Mouse (Mus musculus) heart, adult 2 months (tissue): ENCODE measurements around the gene Fam228a. TPM values are rescaled to one million over a fixed set of nuclear protein-coding genes. Genes with fewer than 3 reads are reported as not detected.
"Not testable (repeated sequence)": the region's sequence is repeated elsewhere in the genome, so short reads cannot be mapped to it uniquely, and the experiment has no call there.

Source experiments
- DNase-seq, 2 experiments: peaks; one replicate each; pipeline ENCODE4 v3.0.0; 2021
- H3K27ac ChIP-seq: fragments of 200-600 bp; 2 replicates; pipeline ENCODE4 v1.8.1; 2022
- H3K27me3 ChIP-seq: fragments of 200-500 bp; 2 replicates; pipeline ENCODE4 v1.6.1; 2012; ENCODE audit warnings: mild to moderate bottlenecking, low read length, inconsistent platforms, mixed read lengths; ENCODE audit not compliant: control insufficient read depth, insufficient read depth
- H3K36me3 ChIP-seq: fragments of 200-500 bp; 2 replicates; pipeline ENCODE4 v1.6.1; 2012; ENCODE audit warnings: low read length, inconsistent platforms; ENCODE audit not compliant: control insufficient read depth, insufficient read depth
- H3K4me1 ChIP-seq: fragments of 200-500 bp; 2 replicates; pipeline ENCODE4 v1.6.1; 2011; ENCODE audit warnings: low read length; ENCODE audit not compliant: control insufficient read depth, insufficient read depth
- H3K4me3 ChIP-seq: fragments of 200-600 bp; 2 replicates; pipeline ENCODE4 v1.8.1; 2022
- H3K79me2 ChIP-seq: fragments of 200-500 bp; replicated peaks from 2 replicates; pipeline ENCODE4 v1.6.1; 2012; ENCODE audit warnings: mild to moderate bottlenecking, inconsistent platforms, low read length, moderate library complexity, mixed read lengths; ENCODE audit not compliant: control insufficient read depth, insufficient read depth
- H3K9ac ChIP-seq: fragments of 200-500 bp; 2 replicates; pipeline ENCODE4 v1.6.1; 2012; ENCODE audit warnings: low read depth, mild to moderate bottlenecking, control low read depth, inconsistent platforms, low read length, mixed read lengths
- CTCF ChIP-seq: fragments of 200-600 bp; IDR thresholded peaks from 2 replicates; pipeline ENCODE4 v1.8.1; 2022; ENCODE audit warnings: antibody characterized with exemption, mild to moderate bottlenecking, moderate library complexity
- EP300 ChIP-seq: fragments of 200-500 bp; IDR thresholded peaks from 2 replicates; pipeline ENCODE4 v1.6.1; 2011; ENCODE audit warnings: low read depth, low read length, control low read depth; ENCODE audit not compliant: insufficient read depth
- POLR2A ChIP-seq: fragments of 200-500 bp; IDR thresholded peaks from 2 replicates; pipeline ENCODE4 v1.6.1; 2011; ENCODE audit warnings: mild to moderate bottlenecking, low read depth, low read length, control low read depth; ENCODE audit not compliant: insufficient read depth
- WGBS: fragments of 180-500 bp; shearing (Covaris S2); methylation state at CpG from one replicate; pipeline ENCODE4 v1.1.7; 2018; 5-methylcytosine and 5-hydroxymethylcytosine counted together
- intact Hi-C: fragments of 180-260 bp; cut with DNase I; formaldehyde crosslinking; loops from one replicate; pipeline ENCODE4 v1.15.1; 2025
- long read RNA-seq: library from polyadenylated mRNA; stranded (forward); transcript quantifications from one replicate; pipeline ENCODE4 v2.0.0, GENCODE M21; 2021
- polyA plus RNA-seq: library from polyadenylated mRNA; depleted of rRNA; stranded (reverse); fragments of >200 nt; gene quantifications from 2 replicates; pipeline ENCODE4 v1.2.3, GENCODE M21; 2012; rRNA removed
- total RNA-seq, 2 experiments: library from RNA; stranded (reverse); gene quantifications; 2 replicates each; pipeline ENCODE4 v1.2.3; 2021

Fam228a gene
- total RNA-seq, result not detected
- polyA plus RNA-seq, result 0.06 and 0.18 TPM in 2 replicates
- long read RNA-seq, result 0 reads

GRCm38 (mm10) chr12:4738031-4738576 lies at the start of gene Fam228a:
Fam228a (minus strand) TSS chr12:4738430.
- Histone ChIP-seq H3K79me2 (no peaks in the 10 kb centered on the region), H3K27ac (no peak within 1 kb of the TSS), H3K4me3 (no peak within 1 kb of the TSS), H3K9ac (no peak within 1 kb of the TSS), H3K4me1 (no peaks in the 10 kb centered on the region), H3K36me3 (no peaks in the 10 kb centered on the region), H3K27me3 (no peaks in the 10 kb centered on the region)
- TF ChIP-seq CTCF (no peak), EP300 (no peak), POLR2A (no peak)
- intact Hi-C loops, result no loop called here
- no peak for DNase-seq
- 90% methylated on average over 18 of the region's 18 CpGs for WGBS

- H3K4me3 ChIP-seq, result no peak overlapping the region
- no peaks in the 10 kb centered on the region for H3K79me2 ChIP-seq
- no peak overlapping the region for H3K27ac ChIP-seq
- no peak overlapping the region for H3K9ac ChIP-seq
- 58% methylated on average over 2 of the region's 2 CpGs for WGBS
- TF ChIP-seq EP300 (no peak), CTCF (no peak), POLR2A (no peak)
- H3K27me3 ChIP-seq, result no peaks in the 10 kb centered on the region
- no peak for DNase-seq
- intact Hi-C loops, result no loop called here
- no peaks in the 10 kb centered on the region for H3K4me1 ChIP-seq
- no peaks in the 10 kb centered on the region for H3K36me3 ChIP-seq
Observed at GRCm38 (mm10) chr12:4784466-4784865, 46.2 kb upstream of the Fam228a start.

GRCm38 (mm10) chr12:4783598-4783997 lies 45.4 kb upstream of the Fam228a start:
- 63% methylated on average over 5 of the region's 5 CpGs for WGBS
- intact Hi-C loops, result no loop called here
- H3K9ac ChIP-seq, result no peak overlapping the region

GRCm38 (mm10) chr12:4781725-4782404 lies 43.6 kb upstream of the Fam228a start:
- H3K27me3 ChIP-seq, H3K79me2 ChIP-seq, H3K27ac ChIP-seq, H3K4me3 ChIP-seq, intact Hi-C loops, H3K36me3 ChIP-seq, H3K4me1 ChIP-seq, H3K9ac ChIP-seq: not testable (repeated sequence)
- DNase-seq, result peak in 1 of 2 experiments; percentile 17
- 60% methylated on average over 9 of the region's 9 CpGs for WGBS

More at GRCm38 (mm10) chr12:4783598-4783997, 45.4 kb upstream of the Fam228a start:
- TF ChIP-seq POLR2A, result no peak
- no peak for TF ChIP-seq EP300
- no peak for TF ChIP-seq CTCF
- no peak overlapping the region for H3K27ac ChIP-seq
- no peak overlapping the region for H3K4me3 ChIP-seq
- DNase-seq, result no peak
- H3K79me2 ChIP-seq, result no peaks in the 10 kb centered on the region
- no peaks in the 10 kb centered on the region for H3K27me3 ChIP-seq
- no peaks in the 10 kb centered on the region for H3K36me3 ChIP-seq
- no peaks in the 10 kb centered on the region for H3K4me1 ChIP-seq

- intact Hi-C loops, result no loop called here
- WGBS, result 89% methylated on average over 1 of the region's 1 CpGs
- DNase-seq, result no peak
- no peaks in the 10 kb centered on the region for H3K27me3 ChIP-seq
- no peak overlapping the region for H3K4me3 ChIP-seq
- no peaks in the 10 kb centered on the region for H3K4me1 ChIP-seq
- no peak overlapping the region for H3K27ac ChIP-seq
- no peaks in the 10 kb centered on the region for H3K36me3 ChIP-seq
- no peaks in the 10 kb centered on the region for H3K79me2 ChIP-seq
- no peak overlapping the region for H3K9ac ChIP-seq
- TF ChIP-seq POLR2A (no peak), CTCF (no peak)
Observed at GRCm38 (mm10) chr12:4781270-4781669, 43.0 kb upstream of the Fam228a start.

GRCm38 (mm10) chr12:4780245-4780644 lies 42.0 kb upstream of the Fam228a start:
- Histone ChIP-seq H3K36me3 (no peaks in the 10 kb centered on the region), H3K4me3 (no peak overlapping the region), H3K79me2 (no peaks in the 10 kb centered on the region), H3K9ac (no peak overlapping the region), H3K4me1 (no peaks in the 10 kb centered on the region), H3K27ac (no peak overlapping the region), H3K27me3 (no peaks in the 10 kb centered on the region)
- no peak for TF ChIP-seq POLR2A
- TF ChIP-seq CTCF, result no peak
- TF ChIP-seq EP300, result no peak
- DNase-seq, result no peak
- WGBS, result 67% methylated on average over 2 of the region's 2 CpGs
- intact Hi-C loops, result no loop called here
